Mouse (Mus musculus) adrenal gland, postnatal 36 days (tissue): ENCODE results near the gene Asb4. TPM values are rescaled to one million over a fixed set of nuclear protein-coding genes. Genes with fewer than 3 reads are reported as not detected.
"Not testable (repeated sequence)": the region's sequence is repeated elsewhere in the genome, so short reads cannot be mapped to it uniquely, and the experiment has no call there.

Experiments
- DNase-seq, 2 experiments: peaks; one replicate each; pipeline ENCODE4 v3.0.0; 2021; ENCODE audit warnings: mixed read lengths in 1 of 2
- long read RNA-seq, 2 experiments: library from polyadenylated mRNA; stranded (forward); transcript quantifications; one replicate each; pipeline ENCODE4 v2.0.0; 2021; ENCODE audit warnings: borderline sequencing depth in 2 of 2
- total RNA-seq, 2 experiments: library from RNA; stranded (reverse); gene quantifications; 2 replicates each; pipeline ENCODE4 v1.2.3; 2021

Gene Asb4
- 1 to 10 TPM; 3.1 to 5.2 TPM for total RNA-seq
- long read RNA-seq, experiment 1, partial matches to known transcripts, result 4 of 4 reads
- long read RNA-seq, experiment 1, other reads (novel, unspliced or antisense), result 0 of 4 reads
- long read RNA-seq, experiment 2, partial matches to known transcripts, result 1 of 1 reads
- long read RNA-seq, experiment 2, other reads (novel, unspliced or antisense), result 0 of 1 reads

DNA sequence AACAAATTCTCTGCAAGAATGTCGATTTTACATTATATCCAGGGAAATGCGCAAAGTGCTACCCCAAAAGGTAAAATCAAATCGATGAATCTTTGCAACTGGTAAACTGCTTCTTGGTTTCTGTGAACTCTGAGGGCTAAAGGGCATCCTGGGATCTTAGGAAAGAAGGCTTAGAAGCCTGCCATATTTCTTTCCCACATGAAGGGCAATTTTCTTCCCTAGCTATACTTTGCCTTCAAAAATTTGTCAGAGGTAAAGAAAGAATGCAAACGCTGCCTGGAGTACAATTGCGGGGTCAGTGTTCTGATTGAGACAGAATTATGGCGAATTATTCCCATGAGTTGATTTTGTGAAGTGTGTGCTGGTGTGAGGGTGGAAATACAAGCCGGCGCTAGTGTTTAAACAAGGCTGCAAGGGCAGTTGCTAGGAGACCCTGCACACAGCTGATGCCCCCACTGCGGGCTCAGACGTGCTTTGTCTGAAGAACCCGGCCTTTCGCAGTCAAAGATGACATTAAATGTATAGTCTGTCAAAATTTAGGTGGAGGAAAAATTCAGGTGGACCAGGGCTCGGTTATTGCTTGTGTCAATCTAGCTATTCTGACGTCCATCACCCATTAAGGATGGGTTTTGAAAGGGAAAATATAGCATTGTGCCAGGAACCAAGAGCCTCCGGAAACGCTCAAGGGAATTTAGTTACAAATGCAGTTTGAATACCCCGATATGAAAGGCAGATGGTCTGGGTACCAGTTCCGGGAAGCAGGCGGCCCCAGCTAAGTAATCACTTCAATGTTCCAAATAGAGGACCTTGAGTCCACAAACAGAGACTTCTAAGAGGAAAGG, at the start of gene Asb4:
Gene Asb4 (plus strand): TSS at position 51 of the 842 bp plus-strand sequence.
- DNase-seq, result no peak

- DNase-seq, result no peak
Observed at GRCm38 (mm10) chr6:5334021-5334420, 49.2 kb upstream of the Asb4 start.

DNA sequence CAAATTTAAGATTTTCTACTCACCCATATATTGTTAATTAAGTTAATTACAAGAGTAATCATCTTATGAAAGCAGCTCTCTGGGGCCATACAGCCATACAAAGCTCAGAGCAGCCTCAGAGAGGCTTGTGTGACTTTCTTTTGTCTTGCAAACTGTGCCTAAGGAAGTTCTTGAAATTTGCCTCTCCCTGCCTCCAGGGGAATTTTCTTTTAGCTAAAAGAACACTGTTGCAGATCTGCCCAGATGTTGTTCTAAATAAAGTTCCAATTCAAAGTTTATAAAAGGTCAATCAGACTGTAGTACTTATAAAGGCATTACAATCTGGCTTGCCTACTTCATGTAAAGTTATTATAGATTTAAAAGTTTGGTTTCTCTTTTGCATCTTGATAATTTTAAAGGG, 47.2 kb upstream of the Asb4 start:
- not testable (repeated sequence) for DNase-seq

- DNase-seq, result not testable (repeated sequence)
Observed at GRCm38 (mm10) chr6:5338781-5339180, 44.4 kb upstream of the Asb4 start.

GRCm38 (mm10) chr6:5339283-5339682, 43.9 kb upstream of the Asb4 start:
- not testable (repeated sequence) for DNase-seq

DNA sequence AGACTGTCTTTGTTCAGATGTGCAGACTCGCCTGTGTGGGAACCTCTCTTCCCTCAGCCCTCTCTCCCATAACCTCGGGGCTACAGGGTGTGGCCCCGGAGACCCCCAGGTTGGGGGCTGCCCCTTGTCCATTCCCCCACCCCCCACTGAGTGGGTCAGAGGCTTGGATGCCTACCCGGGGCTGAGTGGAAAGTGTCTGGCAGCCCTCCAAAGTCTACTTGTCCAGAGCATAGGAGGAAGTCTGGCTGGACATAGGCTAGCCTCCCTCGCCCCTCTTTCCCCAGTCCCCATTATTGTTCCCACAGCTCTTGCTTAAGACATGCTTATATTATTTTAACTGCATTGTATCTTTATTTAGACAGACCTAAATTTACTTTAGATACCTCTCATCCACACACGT, 38.9 kb upstream of the Asb4 start:
- peak in 1 of 2 experiments; percentile 5 for DNase-seq

- DNase-seq, result no peak
Observed at GRCm38 (mm10) chr6:5357873-5358272, 25.3 kb upstream of the Asb4 start.

DNA sequence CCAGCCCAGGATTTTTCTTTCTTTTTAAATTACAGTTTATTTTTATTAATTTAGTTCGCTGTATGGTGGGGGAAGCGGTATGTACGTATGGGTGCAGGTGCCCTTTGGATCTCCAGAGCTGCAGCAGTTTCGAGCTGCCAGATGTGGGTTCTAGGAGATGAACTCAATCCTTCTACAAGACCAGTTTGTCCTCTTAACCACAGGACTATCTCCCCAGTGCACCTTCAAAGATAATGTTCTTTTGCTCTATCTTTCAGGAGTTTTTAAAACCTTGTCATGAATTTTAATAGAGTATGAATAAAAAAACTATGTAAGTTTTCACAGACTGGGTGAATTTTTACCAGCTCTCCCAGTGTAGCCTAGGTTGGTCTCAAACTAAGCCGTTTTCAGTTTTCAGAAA, 22.8 kb upstream of the Asb4 start:
- DNase-seq, result no peak

GRCm38 (mm10) chr6:5361987-5362386, 21.2 kb upstream of the Asb4 start:
- no peak for DNase-seq

DNA sequence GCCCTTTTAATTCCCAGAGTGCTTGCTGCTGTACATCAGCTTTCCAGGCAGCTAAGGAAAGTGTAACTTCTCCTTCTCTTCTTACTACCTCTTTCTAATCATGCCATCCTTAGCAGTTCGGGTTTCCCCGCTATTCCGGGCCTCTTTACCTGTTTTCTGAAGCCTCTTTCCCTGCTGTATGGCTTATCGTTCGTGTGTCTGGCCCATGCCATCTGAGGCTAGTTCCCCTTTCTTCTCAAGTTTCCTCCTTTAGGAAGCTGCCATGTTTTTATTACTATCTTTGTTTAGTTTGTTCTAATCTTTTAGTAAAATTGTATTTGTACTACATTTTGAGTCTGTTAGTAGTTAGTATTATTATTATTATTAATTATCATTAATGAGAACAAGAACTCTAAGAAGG, 17.3 kb upstream of the Asb4 start:
- no peak for DNase-seq

DNA sequence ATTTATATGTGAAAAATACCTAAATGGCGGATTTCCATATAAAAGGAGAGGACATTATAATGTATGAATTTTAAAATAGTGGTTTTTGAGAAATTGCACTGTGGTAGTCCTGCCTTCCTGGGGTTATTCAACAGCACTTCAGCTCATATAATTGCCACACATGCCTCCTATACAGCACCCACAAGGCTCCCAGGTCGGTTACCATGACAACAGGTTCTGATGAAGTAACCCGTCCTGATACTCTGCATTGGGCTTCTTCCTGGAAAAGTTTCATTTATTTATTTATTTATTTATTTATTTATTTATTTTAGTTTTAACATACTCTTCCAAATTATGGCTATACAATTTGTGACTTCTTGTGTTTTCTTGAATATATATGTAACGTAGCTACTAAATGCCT, 6.3 kb upstream of the Asb4 start:
- DNase-seq, result no peak

GRCm38 (mm10) chr6:5379048-5379447, 4.1 kb upstream of the Asb4 start:
- no peak for DNase-seq

DNA sequence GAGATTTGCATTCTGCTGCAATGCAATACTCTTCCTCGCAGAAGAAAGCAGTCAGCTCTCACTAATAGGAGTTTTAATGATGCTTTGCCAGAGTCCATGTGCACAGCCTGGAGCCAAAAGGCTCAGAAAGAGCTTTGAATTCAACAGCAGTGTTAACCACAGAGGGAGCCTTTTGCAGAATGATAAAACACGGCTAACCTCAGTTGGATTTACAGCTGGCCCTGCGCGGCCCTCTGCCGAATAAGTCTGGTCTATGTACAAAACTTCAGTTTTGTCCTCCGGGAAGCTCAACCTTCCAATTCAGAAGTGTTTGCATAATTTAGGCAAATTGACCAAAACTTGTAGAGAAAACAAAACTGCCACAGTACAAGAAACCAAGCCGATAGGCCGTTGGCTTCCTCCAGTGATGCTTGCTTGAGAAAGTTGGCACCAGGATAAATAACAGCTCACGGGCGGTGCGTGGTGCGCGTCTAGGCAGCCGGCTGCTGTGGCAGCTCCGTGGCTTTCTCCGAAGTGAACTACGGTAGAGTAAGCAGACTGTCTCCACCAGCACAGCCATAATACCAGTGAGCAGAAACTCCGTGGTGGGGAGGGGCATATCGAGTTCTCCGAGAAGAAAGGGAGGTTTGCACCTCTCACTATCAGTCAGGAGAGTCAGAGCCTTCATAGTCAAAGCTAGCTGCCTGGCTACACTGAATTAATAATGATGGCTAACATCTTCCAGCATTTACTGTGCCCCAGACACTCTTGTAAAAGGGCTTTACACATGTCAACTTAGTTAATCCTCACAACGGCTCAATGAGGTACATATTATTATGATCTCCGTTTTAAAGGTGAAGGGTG, 3.2 kb upstream of the Asb4 start:
- DNase-seq, result no peak

- no peak for DNase-seq
Observed at GRCm38 (mm10) chr6:5380624-5381252, 2.4 kb upstream of the Asb4 start.

GRCm38 (mm10) chr6:5381918-5382582, 1.1 kb upstream of the Asb4 start:
- DNase-seq, result no peak

GRCm38 (mm10) chr6:5382583-5383215, 487 bp upstream of the Asb4 start:
- peak; percentile 84 to 88 for DNase-seq

- peak; percentile 65 to 76 for DNase-seq
Observed at GRCm38 (mm10) chr6:5384178-5384490, 948 bp downstream of the Asb4 start.

GRCm38 (mm10) chr6:5385161-5385640, 2.0 kb downstream of the Asb4 start:
- no peak for DNase-seq

DNA sequence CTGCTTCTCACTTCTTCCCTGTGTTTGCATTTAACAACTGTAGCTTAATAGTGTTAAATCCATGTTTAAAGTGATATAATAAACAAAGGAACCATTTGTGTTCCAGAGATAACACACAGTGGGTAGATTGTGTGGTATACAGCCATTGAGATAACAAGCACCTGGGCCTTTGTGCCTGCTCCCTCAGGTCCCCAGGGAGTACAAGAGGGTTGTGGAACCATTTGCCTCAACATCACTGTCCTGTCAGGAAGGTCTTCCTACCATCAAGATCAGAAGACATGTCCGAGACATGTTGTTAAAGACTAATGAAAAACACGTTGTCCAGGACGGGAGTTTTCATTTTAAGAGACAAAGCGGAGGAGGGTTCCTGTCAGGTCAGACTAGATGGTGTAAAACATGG, 3.3 kb downstream of the Asb4 start:
- DNase-seq, result no peak

- DNase-seq, result no peak
Observed at GRCm38 (mm10) chr6:5387396-5387795, 4.2 kb downstream of the Asb4 start.

DNA sequence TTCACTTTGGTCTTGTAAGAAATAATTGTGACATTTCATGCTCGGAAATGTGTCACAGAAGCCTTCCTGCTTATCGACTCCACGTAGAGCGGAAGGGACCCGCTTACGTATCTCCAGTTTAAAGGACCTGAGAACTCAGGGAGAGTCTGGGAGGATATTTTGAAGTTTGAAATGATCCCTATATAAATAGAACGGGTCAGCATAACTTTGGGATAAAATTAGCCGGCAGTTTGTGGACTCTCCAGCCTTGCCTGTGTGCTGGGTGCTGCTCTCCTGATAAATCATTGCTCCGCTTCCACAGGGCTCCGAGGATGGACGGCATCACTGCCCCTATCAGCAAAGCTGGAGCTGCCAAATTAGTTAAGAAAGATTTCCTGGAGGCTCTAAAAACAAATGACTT, 7.1 kb downstream of the Asb4 start:
- peak in 1 of 2 experiments; percentile 32 for DNase-seq
